Mouse (Mus musculus): ENCODE data around the gene Kat2b.
"Not testable (repeated sequence)": the region's sequence is repeated elsewhere in the genome, so short reads cannot be mapped to it uniquely, and the experiment has no call there.

Gene Kat2b

DNA sequence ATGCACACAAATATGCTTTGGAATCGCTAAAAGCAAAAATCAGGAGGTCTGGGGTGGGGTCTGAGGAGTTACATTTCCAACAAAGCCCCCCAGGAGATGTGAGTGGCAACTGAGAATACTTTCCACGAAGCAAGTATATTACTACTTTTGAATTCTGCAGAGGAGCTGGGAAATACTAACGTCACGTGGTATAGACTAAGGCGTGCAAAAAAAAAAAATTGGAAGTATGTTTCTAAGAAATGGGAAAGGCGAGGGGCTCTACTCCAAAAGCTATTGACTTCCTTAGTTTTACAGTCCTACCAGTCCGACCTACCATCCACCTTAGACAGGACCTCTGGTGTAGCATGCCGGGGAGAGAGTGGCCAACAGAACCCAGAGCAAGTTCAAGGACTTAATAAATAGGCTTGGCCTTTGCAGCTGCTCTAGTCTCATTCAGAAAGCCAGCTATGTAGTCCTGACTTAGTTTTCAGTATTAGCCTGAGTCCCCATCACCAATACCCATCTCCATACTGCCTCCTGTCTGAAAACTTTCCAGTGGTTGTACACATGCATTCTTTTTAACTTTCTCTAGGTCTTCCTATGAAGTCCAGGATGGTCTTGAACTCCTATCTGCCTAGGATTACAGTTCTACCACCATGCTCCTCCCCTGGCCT is 2.2 kb downstream of the Kat2b start:
- intact Hi-C loops (cut with DNase I): no loop called here

DNA sequence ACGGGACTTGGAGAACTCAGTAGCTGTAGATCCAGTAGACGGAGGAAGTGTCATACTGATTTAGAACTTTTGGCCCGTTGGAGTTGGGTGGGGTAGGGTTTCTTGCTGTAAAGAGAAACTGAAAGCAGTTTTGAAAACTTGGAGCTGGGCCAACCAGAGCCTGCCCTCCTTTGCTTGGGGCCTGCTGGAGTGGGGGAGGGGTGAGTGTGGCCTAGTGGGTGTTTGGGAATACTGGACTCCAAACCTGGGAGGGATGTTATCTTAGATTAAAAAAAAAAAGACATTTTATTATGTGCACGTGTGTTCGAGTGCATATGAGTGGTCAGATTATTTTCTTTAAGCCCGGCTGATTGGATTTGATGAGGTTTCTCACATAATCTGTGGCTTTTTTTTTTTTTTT is 3.2 kb downstream of the Kat2b start:
- intact Hi-C loops (cut with DNase I): no loop called here

DNA sequence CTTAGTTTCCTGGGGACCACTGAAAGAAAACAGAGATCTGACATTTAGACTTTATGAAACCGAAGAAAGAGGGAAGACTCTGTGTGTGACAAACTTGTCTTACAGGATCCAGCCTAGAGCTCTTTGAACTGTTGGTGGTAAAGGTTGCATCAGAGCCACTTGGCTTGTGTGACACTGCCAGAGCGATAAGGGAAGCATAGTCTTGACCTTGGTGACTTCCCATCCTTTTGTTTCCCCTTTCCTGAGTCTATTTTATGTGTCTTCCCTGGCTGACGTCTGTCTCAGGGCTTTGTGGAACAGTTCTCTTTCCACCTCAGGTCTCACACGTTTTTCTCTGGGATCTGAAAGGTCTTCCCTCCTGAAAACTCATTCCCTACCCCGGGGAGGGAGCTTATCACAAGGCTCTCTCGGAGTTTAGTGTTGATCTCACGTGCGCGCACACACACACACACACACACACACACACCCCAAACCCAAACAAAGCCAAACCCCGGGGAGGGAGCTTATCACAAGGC is 3.8 kb downstream of the Kat2b start:
- intact Hi-C loops (cut with DNase I): no loop called here

DNA sequence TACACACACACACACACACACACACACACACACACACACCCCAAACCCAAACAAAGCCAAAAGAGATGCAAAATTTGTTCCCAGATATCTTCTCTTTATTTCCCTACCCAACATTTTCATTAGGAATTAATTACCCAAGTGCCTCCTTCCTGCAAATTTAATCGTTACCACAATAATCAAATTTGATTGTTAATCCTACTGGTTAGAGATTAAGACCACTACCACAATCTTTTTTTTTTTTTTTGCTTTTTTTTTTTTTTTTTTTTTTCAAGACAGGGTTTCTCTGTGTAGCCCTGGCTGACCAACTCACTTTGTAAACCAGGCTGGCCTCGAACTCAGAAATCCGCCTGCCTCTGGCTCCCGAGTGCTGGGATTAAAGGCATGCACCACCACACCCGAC is 4.3 kb downstream of the Kat2b start:
- intact Hi-C loops (cut with DNase I): not testable (repeated sequence)

DNA sequence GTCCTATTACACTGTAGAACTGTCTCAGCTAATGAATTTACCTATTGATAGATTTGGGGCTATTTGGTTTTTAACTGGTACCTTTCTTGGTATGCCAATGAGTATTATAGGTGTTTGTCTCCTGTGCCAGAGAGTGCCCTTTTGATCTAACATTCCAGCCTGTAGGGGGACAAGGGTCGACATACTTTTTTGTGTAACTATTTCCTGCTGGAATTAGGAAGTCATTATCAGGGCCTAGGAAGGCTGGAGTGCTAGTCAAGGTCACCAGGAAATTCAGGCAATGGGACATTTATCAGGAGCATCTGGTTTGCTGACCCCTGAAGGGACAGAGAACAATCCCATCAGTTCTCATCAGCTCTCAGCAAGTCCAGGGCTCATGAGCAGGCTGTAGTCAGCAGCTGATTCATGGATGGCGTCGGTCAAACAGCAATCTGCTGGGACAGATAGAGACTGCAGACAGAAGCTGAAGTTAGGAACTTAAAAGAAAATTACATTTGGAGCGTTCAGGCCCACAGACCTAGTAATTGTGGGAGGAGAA is 6.4 kb downstream of the Kat2b start:
- intact Hi-C loops (cut with DNase I): no loop called here

DNA sequence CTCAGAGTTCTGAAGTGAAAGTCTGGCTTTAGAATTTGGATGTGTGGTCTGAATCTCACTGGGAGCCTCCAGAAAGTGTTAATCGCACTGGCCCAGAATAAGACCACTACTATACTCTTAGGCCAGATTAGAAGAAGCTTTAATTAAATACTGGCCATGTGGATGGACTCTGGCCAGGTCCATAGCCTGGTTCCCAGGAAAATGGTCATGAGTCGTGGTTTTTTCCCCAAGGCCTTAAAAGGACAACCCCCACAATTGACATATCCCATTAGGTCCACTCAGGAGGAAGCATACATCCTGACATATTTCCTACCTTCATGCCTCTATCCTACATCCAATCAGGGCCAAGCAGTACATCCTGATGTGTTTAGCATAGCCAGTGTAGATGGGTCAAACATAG is 10.5 kb downstream of the Kat2b start:
- intact Hi-C loops (cut with DNase I): no loop called here

DNA sequence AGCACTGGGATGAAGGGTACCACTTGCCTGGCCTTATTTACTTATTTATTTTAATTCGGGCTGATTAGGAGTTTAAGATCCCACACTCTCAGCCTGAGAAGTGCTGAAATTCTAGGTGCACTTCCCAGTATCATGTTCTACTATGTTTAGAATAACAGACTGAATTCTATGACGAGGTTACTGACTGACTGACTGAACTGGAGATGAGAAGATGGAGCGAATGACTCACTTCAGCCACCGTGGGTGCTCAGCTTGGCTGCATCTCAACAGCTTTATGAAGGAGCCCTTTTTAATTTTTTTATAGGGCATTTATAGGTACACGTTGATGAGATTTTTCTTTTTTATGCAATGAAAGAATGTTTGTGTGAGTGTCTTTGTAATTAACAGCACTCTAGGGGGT is 11.1 kb downstream of the Kat2b start:
- intact Hi-C loops (cut with DNase I): no loop called here

DNA sequence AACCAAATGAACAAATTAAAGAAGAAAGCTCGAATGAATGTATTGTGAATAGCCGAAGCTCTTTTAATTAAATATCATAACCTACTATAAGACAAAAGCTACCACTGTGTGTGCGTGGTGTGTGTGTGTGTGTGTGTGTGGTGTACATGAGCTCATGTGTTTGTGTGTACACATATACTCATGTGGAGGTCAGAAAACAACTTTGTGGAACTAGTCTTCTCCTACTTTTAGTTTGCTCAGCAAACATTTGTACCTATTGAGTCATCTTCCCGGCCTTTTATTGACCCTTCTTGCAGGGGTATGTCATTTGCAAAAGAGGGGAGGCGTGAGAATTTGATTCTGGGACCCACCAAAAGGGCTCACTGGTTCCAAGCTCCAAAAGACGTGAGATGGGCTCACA is 11.6 kb downstream of the Kat2b start:
- intact Hi-C loops (cut with DNase I): no loop called here

DNA sequence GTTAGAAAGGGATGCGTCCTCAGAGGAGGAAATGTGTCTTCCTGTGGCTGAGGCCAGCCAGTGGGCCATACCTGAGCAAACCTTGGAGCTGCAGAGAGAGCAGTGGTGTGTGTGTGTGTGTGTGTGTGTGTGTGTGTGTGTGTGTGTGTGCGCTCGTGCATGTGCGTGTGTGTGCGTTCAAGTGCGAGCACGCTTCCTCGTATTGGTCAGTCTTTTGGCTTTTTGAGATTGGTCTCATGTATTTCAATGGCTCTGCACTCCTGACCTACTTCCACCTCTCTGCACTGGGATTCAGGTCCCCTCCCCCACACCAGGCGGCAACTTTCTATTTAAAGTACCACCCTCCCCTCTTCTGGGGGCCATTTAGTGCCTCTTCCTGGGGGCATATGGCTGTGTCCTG is 12.1 kb downstream of the Kat2b start:
- intact Hi-C loops (cut with DNase I): no loop called here

DNA sequence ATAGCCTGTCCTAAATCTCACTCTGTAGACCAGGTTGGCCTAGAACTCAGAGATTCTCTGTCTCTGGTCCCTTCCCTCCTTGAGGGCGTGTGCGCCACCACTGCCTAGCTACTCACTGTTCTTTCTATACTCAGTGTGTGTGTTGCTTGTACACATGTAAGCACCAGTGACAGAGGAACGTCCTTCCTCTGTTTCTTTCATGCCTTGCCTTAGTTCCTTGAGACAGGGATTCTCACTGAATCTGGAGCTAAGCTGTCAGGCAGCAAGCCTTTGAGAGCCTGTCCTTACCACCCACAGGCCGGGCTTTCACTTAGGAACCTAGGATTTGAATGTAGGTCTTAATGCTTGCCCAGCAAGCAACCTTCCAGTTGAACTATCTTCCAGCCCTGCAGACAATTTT is 13.0 kb downstream of the Kat2b start:
- intact Hi-C loops (cut with DNase I): no loop called here

DNA sequence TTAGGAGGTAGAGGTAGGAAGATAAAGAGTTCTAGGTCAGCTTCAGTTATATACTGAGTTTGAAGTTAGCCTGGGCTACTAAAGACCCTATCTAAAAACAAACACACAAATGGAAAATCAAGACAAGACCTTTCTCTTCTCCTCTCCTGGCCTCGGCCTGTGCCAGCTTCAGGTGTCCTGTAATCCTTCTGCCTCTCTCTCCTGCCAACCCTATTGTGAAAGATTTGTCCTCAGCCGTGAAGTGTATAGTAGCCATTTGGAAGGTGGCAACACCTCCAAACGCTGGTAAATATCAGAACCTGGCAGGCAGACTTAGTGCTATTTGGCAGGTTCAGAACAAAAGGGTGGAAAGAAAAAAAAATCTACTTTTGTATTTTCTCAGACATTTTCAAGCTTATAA is 13.6 kb downstream of the Kat2b start:
- intact Hi-C loops (cut with DNase I): no loop called here

DNA sequence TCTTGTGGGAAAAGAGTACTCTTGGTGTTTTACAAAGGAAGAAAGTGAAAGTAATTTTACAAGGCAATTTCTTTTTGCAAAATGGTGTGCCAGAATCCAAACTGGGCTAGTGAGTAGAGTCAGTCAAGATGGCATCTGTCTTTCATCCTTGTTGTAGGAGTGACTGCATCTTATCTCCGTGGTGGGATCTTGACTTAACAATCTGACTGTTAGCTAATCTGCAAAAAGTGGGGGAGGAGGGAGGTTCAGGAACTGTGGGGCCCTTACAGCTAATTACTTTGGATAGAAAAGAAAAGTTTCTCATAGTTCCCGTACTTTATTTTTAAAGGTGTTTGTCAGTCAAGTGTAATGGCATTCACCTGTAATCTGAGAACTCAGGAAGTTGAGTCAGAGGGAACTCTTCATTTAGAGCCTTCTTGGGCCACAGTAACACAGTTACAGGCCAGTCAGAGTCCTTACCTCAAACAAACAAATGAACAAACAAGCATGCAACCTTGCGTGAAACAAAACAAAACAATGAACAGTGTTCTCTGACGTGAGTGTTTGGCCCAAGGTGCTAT is 15.4 kb downstream of the Kat2b start:
- intact Hi-C loops (cut with DNase I): no loop called here

DNA sequence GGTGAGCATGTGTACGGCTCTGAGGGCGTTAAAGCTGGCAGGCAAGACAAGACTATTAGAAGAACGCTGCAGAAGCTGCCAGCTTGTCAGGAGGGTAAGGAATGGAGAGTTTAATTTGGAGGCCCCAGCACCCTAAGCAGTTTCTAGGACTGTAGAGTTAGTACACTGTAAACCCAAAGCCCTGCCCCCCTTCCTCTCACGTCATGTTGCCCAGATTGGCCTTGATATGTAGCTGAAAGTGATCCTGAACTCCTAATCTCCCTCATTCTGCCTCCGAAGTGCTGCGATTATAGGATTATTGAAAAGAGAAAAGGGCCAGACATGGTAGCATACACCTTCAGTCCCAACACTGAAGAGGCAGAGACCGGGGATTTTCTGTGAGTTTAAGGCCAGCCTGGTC is 16.1 kb downstream of the Kat2b start:
- intact Hi-C loops (cut with DNase I): no loop called here

DNA sequence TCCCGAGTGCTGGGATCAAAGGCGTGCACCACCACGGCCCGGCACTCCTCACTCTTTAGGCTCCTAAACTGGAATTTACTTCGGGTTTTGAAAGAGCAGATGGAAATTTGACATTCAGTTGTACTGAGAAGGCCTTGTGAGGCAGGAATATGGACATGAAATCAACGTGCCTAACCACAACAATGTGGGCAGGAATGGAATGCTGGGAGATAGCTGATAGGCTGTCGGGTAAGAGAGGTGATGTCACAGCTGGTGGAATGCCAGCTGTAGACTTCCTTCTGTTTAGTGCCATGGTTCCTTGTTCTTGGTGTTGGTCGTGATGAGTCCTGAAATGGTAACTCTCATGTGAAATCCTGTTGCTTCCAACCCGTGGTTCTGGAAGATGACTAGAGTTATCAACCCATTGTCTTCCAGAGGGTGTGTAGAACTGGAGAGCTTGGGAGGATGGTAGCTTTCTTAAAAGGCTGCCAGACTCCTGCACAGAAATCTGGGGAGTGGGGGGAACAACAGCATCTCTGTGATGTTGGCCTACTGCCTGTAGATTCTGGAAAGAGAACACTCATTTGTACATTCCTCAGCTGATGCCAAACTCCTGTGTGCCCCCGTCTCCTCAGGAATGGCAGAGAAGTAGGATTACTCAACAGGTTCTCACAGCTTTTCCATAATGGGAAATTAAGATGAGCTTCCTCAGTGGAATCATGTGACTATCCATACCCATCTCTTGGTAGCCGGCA is 17.4 kb downstream of the Kat2b start:
- intact Hi-C loops (cut with DNase I): no loop called here

DNA sequence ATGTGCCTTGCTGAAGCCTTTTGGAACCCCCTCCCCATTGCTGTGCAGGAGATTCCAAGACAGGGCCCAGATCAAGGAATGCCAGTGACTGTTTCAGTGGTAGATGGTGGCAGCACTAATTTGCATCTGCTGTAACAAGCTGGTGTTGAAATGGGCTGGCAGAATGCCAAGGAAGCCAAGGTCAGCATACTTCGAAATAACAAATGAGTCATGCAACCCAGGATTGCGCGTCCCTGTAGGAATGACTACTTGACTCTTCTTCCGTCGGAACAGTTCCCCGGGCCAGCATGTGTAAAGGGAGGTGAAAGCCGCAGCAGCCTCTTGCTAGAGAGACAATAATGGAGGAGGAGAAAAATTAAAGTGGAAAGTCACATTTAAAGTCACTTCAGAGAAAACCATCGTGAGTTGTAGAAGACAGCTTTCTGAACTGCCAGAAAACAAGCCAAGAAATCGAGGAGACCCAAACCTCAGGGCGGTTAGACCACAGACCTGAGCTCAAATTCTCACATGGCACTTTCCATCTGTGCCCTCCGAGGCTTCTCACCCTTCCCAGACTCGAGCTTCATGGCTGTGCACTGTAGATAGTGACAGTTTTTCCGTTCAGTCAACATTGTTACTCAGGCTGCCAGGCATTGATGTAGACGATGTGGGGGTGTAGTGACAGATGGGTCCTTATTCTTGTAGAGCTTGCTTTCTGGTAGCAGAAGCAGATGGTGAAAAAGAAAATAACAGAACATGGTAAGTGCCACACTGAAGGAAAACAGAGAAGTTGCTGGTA is 20.6 kb downstream of the Kat2b start:
- intact Hi-C loops (cut with DNase I): no loop called here

DNA sequence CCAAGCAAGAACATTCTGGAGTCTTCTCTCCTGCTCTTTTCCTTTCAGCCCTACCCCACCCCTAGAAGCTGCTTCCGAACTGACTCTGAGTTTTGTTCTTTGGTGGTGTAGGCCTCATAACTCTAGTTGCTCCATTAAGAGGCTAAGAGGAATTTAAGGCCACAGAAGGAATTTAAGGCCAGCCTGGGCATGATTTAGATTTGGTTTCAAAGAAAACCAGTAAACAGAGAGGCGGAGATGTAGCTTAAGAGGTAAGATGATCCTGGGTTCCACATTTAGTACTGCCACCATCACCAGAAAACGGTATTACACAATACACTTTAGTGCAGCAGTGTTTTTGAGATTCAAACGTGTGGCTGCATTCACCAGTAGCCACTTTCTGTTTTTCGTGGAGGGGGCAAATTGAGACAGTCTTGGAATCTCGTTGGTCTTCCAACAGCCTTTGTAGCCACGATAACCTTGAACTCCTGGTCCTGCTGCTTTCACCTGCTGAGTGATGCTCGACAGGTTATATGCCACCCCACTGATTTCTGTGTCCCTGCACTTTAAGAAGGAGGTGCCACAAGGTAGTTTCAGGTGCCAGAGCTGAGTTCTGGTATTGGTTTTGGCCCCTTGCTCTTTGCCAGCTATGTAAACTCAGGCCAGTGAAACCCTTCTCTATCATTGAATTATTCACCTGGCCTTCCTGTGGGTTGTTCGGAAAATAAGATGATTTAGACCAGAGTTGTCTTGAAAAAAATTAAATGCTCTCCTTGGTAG is 21.6 kb downstream of the Kat2b start:
- intact Hi-C loops (cut with DNase I): no loop called here

DNA sequence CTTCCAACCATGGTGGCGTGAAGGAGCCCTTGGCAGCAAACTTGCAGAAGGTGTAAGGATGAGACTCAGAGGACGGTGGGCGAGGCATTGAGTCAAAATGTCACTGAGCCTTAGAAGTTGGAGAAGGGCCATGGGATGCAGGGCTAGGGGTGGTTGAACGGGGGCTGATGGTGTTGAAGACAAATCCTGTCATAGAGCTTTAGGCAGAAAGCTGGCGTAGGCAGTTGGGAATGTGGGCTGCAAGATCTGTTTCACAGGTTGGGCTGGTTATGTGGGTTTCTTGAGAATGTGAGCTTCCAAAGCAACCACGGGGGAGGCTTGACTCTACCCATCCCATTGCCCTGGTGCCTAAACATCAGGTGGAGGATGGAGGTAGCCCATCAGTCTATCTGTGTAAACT is 23.4 kb downstream of the Kat2b start:
- intact Hi-C loops (cut with DNase I): no loop called here

DNA sequence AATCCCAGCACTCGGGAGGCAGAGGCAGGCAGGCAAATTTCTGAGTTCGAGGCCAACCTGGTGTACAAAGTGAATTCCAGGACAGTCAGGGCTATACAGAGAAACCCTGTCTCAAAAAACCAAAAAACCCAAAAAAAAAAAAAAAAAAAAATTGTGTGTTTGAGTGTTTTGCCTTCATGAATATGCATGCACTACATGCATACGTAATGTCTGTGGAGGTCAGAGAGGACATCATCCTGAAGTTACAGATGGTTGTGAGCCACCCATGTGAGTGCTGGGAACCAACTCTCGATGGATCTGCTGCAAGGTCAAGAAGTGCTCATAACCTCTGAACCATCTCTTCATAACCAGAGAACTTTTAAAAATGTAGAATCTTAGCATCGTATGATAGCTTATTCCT is 25.2 kb downstream of the Kat2b start:
- intact Hi-C loops (cut with DNase I): no loop called here

DNA sequence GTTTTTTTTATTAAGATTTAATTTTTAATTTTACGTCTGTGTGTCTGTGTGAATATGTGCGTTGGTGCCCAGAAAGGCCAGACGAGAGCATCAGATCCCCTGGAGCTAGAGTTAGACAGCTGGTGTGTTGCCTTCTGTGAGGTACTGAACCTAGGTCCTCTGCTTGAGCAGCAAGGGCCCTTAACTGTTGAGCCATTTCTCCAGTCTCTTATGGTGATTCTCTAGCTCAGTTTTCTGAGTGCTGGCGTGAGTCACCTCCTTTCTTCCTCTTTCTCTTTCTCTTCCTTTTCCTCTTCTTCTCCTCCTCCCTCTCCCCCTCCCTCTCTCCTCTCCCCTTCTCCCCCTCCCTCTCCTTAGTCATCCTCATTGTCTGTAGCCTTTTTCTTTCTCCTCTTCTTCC is 27.9 kb downstream of the Kat2b start:
- intact Hi-C loops (cut with DNase I): no loop called here

DNA sequence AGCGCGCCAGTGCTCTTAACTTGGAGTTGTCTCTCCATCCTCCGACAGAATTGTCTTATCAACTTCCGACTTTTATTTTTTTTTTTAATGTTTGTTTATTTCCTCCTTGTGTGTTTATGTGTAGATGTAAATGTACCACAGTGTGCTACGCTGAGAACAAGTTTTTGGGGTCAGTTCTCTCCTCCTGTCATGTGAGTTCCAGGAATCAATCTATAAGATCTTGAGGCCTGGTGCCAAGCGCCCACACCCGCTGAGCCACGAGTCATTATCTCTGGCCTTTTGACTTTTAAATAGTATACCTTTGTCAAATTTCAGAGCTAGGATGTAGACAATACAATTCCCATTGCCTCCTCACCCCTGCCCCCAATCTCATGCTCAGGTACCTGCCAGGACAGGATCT is 28.9 kb downstream of the Kat2b start:
- intact Hi-C loops (cut with DNase I): no loop called here

DNA sequence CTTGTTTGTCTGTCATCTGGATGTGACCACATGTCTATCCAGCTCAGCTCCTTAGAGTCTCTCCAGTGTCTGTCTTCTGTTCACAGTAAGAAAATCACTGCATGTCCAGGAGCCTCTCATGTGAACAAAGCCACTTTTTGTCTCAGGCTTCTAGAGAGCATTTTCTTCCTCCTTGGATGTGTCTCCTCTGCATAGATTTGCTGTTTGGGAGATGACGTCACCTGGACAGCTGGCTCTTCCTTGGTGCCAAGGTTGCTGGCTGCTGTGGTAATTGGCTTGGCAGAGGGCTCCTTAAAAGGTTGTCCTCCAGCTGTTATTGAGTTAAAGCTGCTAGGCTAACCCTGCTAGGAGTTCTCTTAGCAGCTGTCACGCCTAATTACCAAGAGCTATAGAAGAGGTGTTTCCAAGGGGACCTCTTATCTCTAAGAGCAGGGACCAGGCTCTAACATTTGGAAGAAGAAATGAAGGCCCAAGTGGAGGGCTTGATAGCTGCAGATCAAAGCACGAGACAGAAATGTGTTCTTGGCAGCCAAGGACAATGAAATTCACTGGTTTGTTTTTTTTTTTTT is 29.7 kb downstream of the Kat2b start:
- intact Hi-C loops (cut with DNase I): no loop called here

All from adrenal gland (tissue).